Mouse (Mus musculus) kidney, adult 8-10 months (tissue): ENCODE data around the gene Cyp2j13.
A peak's percentile ranks its signal among the peaks of the same experiment; 100 is the strongest.
"Not testable (repeated sequence)": the region's sequence is repeated elsewhere in the genome, so short reads cannot be mapped to it uniquely, and the experiment has no call there.

Source experiments
- DNase-seq, 2 experiments: peaks; one replicate each; pipeline ENCODE4 v3.0.0; 2022

Gene Cyp2j13

DNA sequence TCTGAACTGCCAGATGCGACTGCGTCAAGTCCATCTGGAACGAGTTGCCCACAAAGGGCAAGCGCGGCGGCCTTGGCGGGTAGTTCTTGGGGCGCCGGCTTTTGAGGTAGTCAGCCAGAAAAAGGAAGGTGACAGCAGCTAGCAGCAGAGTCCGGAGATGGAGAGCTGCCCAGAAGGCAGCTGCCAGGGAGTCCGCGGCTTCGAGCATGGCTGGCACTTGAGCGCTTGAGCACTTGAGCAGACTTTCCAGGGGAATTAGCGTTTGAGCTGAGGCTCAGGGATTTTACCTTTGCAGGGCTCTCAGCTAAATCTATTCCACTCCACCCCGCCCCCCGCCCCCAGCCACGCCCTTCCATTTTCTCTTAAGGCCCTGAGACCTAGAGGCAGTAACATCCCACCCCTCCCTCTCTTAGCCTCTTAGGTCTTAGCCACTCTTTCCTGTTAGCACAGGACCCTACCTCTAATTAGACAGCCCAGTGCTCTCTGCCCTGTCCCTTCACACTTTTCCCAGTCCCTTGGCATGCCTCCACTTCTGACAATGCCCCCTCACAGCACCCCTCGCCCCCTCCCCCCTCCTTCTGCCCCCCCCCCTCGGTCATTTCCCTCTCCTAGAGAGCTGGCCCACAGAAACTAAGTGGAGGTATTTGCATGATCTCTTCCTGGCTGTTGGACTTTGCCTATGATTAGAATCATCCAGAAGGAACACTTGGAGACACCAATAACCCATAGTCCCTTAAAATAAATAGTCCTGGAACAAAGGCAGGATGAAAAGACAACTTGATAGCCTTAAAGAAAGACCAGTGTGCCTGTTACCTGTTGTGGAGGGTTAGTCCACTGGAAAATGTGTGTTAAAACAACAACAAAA lies at the start of gene Cyp2j13:
Cyp2j13 (minus strand) TSS at position 286 of the 865 bp plus-strand sequence.
- peak; percentile 7 to 65 for DNase-seq

DNA sequence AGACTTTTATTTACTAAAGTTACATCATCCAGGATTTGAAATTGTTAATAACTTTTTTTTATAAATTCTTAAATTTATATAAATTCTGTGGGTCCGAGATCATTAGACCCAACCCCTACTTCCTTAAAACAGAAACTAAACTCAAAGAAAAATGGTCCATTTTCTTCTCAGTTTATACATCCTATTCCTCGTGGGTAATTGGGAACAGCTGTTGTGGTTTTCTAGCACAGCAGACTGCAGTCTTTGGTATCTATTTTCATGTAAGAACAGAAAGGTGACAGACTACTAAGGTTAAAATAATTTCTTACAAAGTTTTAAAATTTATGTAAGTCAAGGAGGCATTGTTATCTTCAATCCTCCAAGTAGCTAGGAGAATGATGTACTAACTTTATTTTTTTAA lies 19.5 kb upstream of the Cyp2j13 start:
- DNase-seq, result no peak

DNA sequence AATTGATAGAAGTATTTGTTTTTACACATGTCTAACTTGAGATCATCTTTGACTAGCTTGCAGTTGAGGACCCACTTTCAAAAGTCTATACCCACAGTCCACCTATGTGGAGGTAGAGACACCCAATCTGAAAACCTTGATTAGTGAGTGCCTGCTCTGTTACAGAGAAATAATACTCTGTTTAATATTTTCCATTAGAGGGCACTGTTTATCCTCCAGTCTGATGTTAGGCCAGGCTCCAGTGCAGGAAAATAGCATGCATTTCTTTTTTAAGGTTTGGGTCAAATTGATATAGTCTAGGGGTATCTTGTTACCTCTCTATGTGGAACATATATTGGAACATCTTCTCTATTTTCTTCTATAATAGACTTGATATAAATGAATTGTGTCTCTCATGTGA lies 14.5 kb upstream of the Cyp2j13 start:
- no peak for DNase-seq

DNA sequence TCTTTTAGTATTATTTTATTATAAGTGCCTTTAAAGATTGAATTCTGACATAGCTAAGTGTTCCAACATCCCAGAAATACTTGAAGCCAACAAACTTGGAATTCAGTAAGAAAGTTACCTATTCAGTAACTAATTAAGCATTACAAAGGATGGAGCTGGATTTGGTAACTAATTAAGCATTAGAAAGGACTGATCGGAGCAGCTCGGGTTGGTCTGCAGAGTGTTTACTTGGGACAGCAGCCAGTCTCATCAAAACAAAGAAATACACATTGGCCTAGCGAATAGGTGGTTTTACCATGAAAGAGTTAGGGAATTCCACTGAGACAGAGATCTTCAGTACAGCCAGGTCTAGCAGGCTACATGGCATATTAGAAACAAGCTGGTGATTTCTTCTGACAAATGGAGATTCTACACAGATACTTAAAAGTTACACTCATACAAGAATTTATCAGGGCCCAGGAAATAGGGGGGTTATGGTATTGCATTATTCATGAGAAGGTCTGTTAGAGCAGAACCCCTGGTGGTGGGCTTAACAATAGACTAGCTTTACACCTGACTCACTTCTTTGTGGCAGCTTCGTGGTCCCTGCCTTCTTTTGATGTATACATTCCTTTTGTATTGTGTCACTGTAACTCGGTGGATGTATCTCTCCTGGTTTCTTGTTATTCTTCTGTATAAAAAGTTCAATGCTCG lies 12.2 kb upstream of the Cyp2j13 start:
- DNase-seq, result peak; percentile 39 to 53

DNA sequence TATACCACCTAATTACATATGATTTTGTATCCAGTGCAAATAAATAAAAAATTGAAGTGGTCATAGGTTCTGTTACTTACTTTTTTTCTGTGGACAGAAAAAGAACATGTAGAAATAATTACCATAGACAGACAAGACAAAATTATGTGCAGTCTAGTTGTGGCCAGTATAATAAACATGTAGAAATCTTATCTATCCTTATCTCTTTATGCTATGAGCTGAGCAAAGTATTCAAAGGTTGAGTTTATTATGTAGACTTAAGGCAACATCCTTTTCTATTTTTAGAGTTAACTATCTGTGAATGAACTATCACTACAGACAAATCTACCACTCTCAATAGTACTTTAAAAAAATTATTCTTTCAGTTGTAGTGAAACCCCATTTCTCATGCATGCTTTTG lies 962 bp upstream of the Cyp2j13 start:
- no peak for DNase-seq

DNA sequence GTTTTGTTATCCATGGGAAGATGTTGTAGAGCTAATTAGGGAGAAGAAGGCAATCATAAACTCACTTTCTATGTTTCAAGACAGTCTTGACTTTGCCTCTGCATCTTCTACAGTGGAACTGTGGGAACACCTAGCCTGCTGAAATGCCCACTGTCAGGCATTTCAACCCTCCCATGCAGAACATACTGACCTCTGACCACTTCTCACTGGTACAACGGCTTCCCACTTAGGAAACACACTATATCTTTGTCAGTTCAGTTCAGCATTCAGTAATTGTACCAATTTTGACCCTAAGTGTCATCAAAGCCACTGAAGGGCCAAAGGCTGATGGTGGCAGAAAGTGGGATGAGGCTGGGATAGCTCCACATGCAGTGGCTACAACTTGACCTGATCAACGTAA lies 15.3 kb downstream of the Cyp2j13 start:
- peak in 1 of 2 experiments; percentile 49 for DNase-seq

DNA sequence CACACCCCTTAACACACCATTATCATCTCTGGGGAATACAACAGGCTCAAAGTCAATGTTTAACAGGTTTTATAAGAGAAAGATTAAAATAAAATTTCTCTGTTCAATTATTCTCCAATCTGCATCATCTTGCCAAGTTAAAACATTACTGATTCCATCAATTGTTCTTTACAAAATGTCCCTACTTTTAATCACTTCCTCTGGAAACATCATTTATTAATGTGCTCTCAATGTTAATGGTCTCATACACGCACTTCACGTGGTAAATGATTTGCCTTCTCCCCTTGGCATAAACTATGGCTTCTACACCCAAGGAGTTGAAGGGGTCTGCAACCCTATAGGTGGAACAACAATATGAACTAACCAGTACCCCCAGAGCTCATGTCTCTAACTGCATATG lies 17.2 kb downstream of the Cyp2j13 start:
- DNase-seq, result peak in 1 of 2 experiments; percentile 42

DNA sequence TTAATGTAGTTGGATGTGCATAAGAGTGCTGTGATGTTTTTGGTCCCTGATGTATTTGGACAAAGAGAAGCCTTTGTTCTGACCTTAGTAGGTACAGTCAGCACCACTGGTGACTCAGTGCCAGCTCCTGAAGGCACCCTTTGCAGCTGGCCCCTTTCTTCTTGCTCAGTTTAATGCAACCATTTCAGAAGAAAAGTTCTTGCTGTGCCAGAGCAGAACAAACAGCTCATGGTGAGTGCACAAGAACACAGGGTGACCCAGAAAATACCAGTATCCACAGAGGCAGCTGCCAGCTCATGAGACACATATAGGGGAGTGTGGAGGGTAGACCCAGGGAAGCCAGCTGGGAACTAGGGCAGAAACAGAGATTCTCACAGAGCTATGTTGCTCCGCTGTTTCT lies 48.9 kb downstream of the Cyp2j13 start:
- DNase-seq, result no peak

DNA sequence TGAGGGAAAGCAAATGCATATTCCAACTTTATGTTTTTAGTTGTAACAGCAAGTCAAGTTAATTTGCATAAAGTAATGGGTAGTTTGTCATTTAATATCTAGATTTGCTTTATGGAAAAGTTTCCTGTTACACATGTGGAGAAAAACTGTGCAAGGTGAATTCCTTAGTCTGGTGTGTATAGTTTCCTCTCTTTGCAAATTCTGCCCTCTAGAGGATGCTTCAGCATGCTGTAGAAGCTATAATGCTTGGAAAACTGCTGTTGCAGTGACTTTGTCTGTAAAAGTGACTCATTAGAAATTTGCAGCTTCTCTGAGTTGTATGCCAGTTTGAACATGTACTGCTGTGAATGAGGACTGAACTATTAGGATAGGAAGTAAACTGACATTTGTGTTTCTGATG lies 54.5 kb downstream of the Cyp2j13 start:
- no peak for DNase-seq

DNA sequence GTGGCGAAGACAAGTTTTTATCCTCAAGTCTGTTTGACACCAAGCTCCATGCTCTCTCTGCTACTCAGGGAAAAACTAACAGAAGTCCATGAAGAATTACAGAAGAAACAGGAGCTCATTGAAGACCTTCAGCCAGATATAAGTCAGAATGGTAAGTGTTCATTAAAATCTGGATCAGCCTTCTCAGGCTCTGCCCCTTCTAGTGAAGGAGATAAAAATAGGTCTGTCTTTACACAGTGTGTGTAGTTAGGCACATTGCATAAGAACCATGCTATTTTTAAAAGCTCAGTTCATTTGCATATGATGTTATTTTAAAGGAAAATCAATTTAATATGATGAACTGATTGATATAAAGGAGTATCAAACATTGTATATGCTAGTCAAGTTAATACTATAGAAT lies 60.5 kb downstream of the Cyp2j13 start:
- no peak for DNase-seq

DNA sequence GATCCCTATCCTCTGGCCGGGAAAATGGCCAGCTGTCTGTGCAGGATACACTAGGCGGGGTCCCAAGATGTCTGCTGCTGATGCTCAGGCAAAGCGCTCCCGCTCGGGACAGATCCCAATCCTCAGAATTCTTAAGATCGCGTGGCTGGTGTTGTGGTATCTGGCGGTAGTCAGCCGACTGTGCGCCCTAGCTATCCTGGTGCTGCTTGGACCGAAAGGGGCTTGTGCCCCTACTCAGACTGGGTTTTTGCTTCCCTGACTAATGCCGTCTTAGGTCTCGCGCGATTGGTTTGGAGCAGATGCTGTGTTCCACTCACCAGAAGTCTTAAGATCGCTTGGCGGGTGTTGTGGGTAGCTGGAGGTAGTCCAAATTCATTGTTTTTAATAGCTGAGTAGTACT lies 95.1 kb downstream of the Cyp2j13 start:
- not testable (repeated sequence) for DNase-seq
